ENCODE assay signal across 31 mouse cellular contexts in genomic region chr4:119875592-119875991, GRCm38 (mm10).
A peak's percentile ranks its signal among the peaks of the same experiment; 100 is the strongest.
DNase-seq lines count a peak whose midpoint lies in the region; ATAC-seq and TF ChIP-seq lines count a peak whose summit lies in the region.
"Had no signal": no experiment of that assay in that cellular context is flagged by ENCODE, and none has a peak within 500 bp of the region (broad histone marks: within the 10 kb centered on the region; RNA-seq: fewer than 3 reads in every experiment).

No protein-coding gene starts in this region.

- TF ChIP-seq POLR2A in thymus, adult 2 months (IDR thresholded peaks at IDR 0.05; ENCODE audit: control insufficient read depth, extremely low read depth, insufficient read depth, low read length, poor library complexity): no peak

- no peaks in the 10 kb centered on the region for H3K36me3 ChIP-seq in lung, embryonic 15.5 days
- no peaks in the 10 kb centered on the region for H3K36me3 ChIP-seq in thymus, adult 2 months (ENCODE audit: control insufficient read depth, insufficient read depth, low read length)
- H3K36me3 ChIP-seq in midbrain, embryonic 10.5 days: no peaks in the 10 kb centered on the region
- H3K36me3 ChIP-seq: embryonic facial prominence, embryonic 13.5 days; G1E; heart, embryonic 12.5 days; hindbrain, embryonic 12.5 days; limb, embryonic 13.5 days; liver, embryonic 12.5 days; midbrain, embryonic 15.5 days had no signal

- ATAC-seq in lung, embryonic 15.5 days (ENCODE audit: borderline replicate concordance, extremely low read depth, low FRiP score, low TSS enrichment): no peak
- peak; percentile 49 for ATAC-seq in megakaryocyte, adult 5-6 weeks (ENCODE audit: poor library complexity, severe bottlenecking)
- ATAC-seq: activated CD4-positive, CD25-positive, alpha-beta regulatory T cell, adult 4 months; liver, embryonic 12.5 days; midbrain, embryonic 15.5 days had no signal

- no peak overlapping the region for H3K9ac ChIP-seq in lung, embryonic 15.5 days
- H3K9ac ChIP-seq: embryonic facial prominence, embryonic 13.5 days; forebrain, embryonic 13.5 days; heart, embryonic 12.5 days; hindbrain, embryonic 12.5 days; limb, embryonic 13.5 days; liver, embryonic 12.5 days; midbrain, embryonic 15.5 days had no signal

- 88% methylated on average over 2 of the region's 2 CpGs for WGBS in lung, embryonic 15.5 days
- WGBS in thymus, adult 2 months: 66% methylated on average over 2 of the region's 2 CpGs
- WGBS in midbrain, embryonic 10.5 days: 76% methylated on average over 2 of the region's 2 CpGs

- peak overlapping the region; percentile 13; the same call in 1 of the 2 replicates for H3K27ac ChIP-seq in lung, embryonic 15.5 days
- H3K27ac ChIP-seq in thymus, adult 2 months (ENCODE audit: control insufficient read depth, insufficient read depth, low read length): no peak overlapping the region
- H3K27ac ChIP-seq in midbrain, embryonic 10.5 days (replicated peaks): no peak overlapping the region
- H3K27ac ChIP-seq: embryonic facial prominence, embryonic 13.5 days; forebrain, embryonic 13.5 days; hindbrain, embryonic 12.5 days; limb, embryonic 13.5 days; liver, embryonic 12.5 days; midbrain, embryonic 15.5 days; stomach, postnatal 0 days had no signal

- H3K4me1 ChIP-seq in lung, embryonic 15.5 days: 0 out of 2 replicates have a peak, but pooled peaks cover 12% of the 10 kb centered on the region
- peaks cover 22% of the 10 kb centered on the region for H3K4me1 ChIP-seq in thymus, adult 2 months (replicated peaks; ENCODE audit: control insufficient read depth, insufficient read depth, low read length)
- H3K4me1 ChIP-seq in midbrain, embryonic 10.5 days: peaks cover 6% of the 10 kb centered on the region; the same call in 1 of the 2 replicates
- H3K4me1 ChIP-seq: embryonic facial prominence, embryonic 13.5 days; heart, embryonic 12.5 days; hindbrain, embryonic 12.5 days; limb, embryonic 13.5 days; midbrain, embryonic 15.5 days had no signal

- H3K4me2 ChIP-seq in lung, embryonic 15.5 days: no peak overlapping the region
- H3K4me2 ChIP-seq: embryonic facial prominence, embryonic 13.5 days; forebrain, embryonic 13.5 days; heart, embryonic 12.5 days; hindbrain, embryonic 12.5 days; limb, embryonic 13.5 days; liver, embryonic 12.5 days; midbrain, embryonic 15.5 days had no signal

- DNase-seq in lung, postnatal 14 days: no peak
- peak; percentile 52 for DNase-seq in thymus, adult 2 months
- peak; percentile 50 for DNase-seq in thymus, postnatal 4 days
- DNase-seq in cerebellum, adult 8-10 months: no peak
- no peak for DNase-seq in midbrain, embryonic 10.5 days (ENCODE audit: low spot score)
- DNase-seq: adrenal gland, adult 8-10 months; B cell, adult 2 months; cerebellum, adult 11-12 months; cerebellum, postnatal 14 days; embryo, embryonic 11 days; gastrocnemius, postnatal 10 days; heart, postnatal 10 days; kidney, adult 2 months; kidney, postnatal 14 days; layer of hippocampus, postnatal 36 days; lung, adult 18-20 months had no signal

- no peak for TF ChIP-seq CTCF in thymus, adult 2 months (IDR thresholded peaks at IDR 0.05; ENCODE audit: borderline replicate concordance, control insufficient read depth, extremely low read depth, insufficient read depth, low read length, poor library complexity)

- H3K9me3 ChIP-seq in lung, embryonic 15.5 days: no peaks in the 10 kb centered on the region
- H3K9me3 ChIP-seq in midbrain, embryonic 10.5 days (replicated peaks): no peaks in the 10 kb centered on the region
- H3K9me3 ChIP-seq: embryonic facial prominence, embryonic 13.5 days; forebrain, embryonic 13.5 days; heart, embryonic 12.5 days; hindbrain, embryonic 12.5 days; limb, embryonic 13.5 days; liver, embryonic 12.5 days; midbrain, embryonic 15.5 days had no signal

- no peaks in the 10 kb centered on the region for H3K27me3 ChIP-seq in lung, embryonic 15.5 days
- no peaks in the 10 kb centered on the region for H3K27me3 ChIP-seq in thymus, adult 2 months (ENCODE audit: control insufficient read depth, insufficient read depth, low read length)
- H3K27me3 ChIP-seq in midbrain, embryonic 10.5 days (ENCODE audit: low read depth, poor library complexity, severe bottlenecking): no peaks in the 10 kb centered on the region
- H3K27me3 ChIP-seq: CH12.LX; embryonic facial prominence, embryonic 13.5 days; forebrain, embryonic 13.5 days; heart, embryonic 12.5 days; hindbrain, embryonic 12.5 days; limb, embryonic 13.5 days; liver, embryonic 12.5 days; midbrain, embryonic 15.5 days had no signal

- no peak overlapping the region for H3K4me3 ChIP-seq in lung, embryonic 15.5 days
- H3K4me3 ChIP-seq in thymus, adult 2 months (ENCODE audit: control insufficient read depth, insufficient read depth, low read length): no peak overlapping the region
- H3K4me3 ChIP-seq in midbrain, embryonic 10.5 days: no peak overlapping the region
- H3K4me3 ChIP-seq: embryonic facial prominence, embryonic 13.5 days; erythroblast, embryonic 14.5 days; forebrain, embryonic 13.5 days; heart, embryonic 12.5 days; hindbrain, embryonic 12.5 days; limb, embryonic 13.5 days; liver, embryonic 12.5 days; midbrain, embryonic 15.5 days; myocyte had no signal

Comparison
In these comparisons a context has a peak if more than half of its experiments do, and no peak if none do; other contexts are left out.
1. DNase-seq: peak in thymus, adult 2 months (single experiment) and thymus, postnatal 4 days (single experiment); none in lung, postnatal 14 days (single experiment), cerebellum, adult 8-10 months (single experiment) and midbrain, embryonic 10.5 days (single experiment).